27 mouse cellular contexts compared by ENCODE assay signal in the genomic region with DNA sequence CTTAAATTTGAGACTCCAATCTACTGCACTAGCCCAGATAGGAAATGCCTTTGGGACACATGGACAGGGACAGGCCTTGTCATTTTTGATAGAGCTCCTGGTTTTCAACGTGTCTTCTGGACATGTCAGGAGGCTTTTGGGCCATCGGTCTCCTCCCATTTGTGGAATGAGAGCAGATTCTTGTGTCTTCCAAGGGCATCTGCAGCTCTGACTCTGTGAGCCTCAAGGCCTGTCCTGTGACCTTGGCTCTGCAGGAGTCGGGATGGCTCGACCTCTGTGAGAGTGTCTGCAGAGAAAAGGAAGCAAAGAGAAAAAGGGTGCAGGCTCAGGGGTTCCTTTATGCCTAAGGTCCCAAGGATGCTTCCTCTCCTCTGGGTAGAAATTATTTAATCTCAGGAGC. TPM values are rescaled to one million over a fixed set of nuclear protein-coding genes. Genes with fewer than 3 reads are reported as not detected.
"Had no signal": no experiment of that assay in that cellular context is flagged by ENCODE, and none has a peak within 500 bp of the region (broad histone marks: within the 10 kb centered on the region; RNA-seq: fewer than 3 reads in every experiment).

No protein-coding gene starts in this region.

- DNase-seq: kidney, adult 8-10 months; kidney, postnatal 10 days; kidney, postnatal 36 days; left cerebral cortex, postnatal 4 days; liver, postnatal 0 days; lung, embryonic 14.5 days; right cerebral cortex, adult 18-20 months; right cerebral cortex, postnatal 25 days; spleen, adult 18-20 months; thymus, postnatal 25 days had no signal

RNA-seq across cellular contexts. Expression of gene 4933402J07Rik, which starts 13.8 kb away (rescaled TPM):
- total RNA-seq: layer of hippocampus, postnatal 10 days; left cerebral cortex, adult 8-10 months; left cerebral cortex, postnatal 14 days; left cerebral cortex, postnatal 4 days; megakaryocyte, adult 5-6 weeks; midbrain, postnatal 0 days had no signal
- polyA plus RNA-seq: kidney, embryonic 15.5 days; limb, embryonic 12.5 days; limb, embryonic 15.5 days; liver, embryonic 11.5 days; liver, embryonic 14.5 days; liver, postnatal 0 days; lung, embryonic 14.5 days; lung, postnatal 0 days; macrophage; midbrain, embryonic 13.5 days; midbrain, postnatal 0 days; neural tube, embryonic 11.5 days; neural tube, embryonic 14.5 days; stomach, embryonic 15.5 days; thymus, postnatal 0 days had no signal
